Mouse (Mus musculus) CH12.LX (cell line): ENCODE results near the gene Afap1. TPM values are rescaled to one million over a fixed set of nuclear protein-coding genes. Genes with fewer than 3 reads are reported as not detected.
A peak's percentile ranks its signal among the peaks of the same experiment; 100 is the strongest.

Experiments used
- DNase-seq: peaks from one replicate; pipeline ENCODE4 v3.0.0-alpha.2; 2013; ENCODE audit errors: extremely low read depth
- H3K27ac ChIP-seq: 2 replicates; pipeline ENCODE4 v1.5.1; 2012; ENCODE audit warnings: low read depth, mild to moderate bottlenecking, control low read depth, moderate library complexity; ENCODE audit not compliant: insufficient read depth
- H3K27me3 ChIP-seq: replicated peaks from 2 replicates; pipeline ENCODE3; 2012; ENCODE audit warnings: inconsistent platforms
- H3K36me3 ChIP-seq, 2 experiments: replicated peaks in 1 of 2; 2 replicates each; pipeline versions ENCODE3 to v1.6.1; 2012; ENCODE audit warnings: inconsistent platforms in 1 of 2, low read length in 1 of 2, mild to moderate bottlenecking in 1 of 2, mixed read lengths in 1 of 2, moderate library complexity in 1 of 2; ENCODE audit not compliant: control insufficient read depth in 1 of 2, insufficient read depth in 1 of 2
- H3K4me1 ChIP-seq, 2 experiments: 2 replicates each; pipeline ENCODE4 v1.6.1; 2012; ENCODE audit warnings: inconsistent platforms in 1 of 2, moderate library complexity in 1 of 2; ENCODE audit not compliant: insufficient read depth in 2 of 2, control insufficient read depth in 1 of 2
- H3K4me2 ChIP-seq: 2 replicates; pipeline ENCODE4 v1.6.1; 2012; ENCODE audit warnings: low read depth, mild to moderate bottlenecking, control low read depth; ENCODE audit not compliant: poor library complexity, insufficient read depth, severe bottlenecking
- H3K4me3 ChIP-seq, 3 experiments: fragments of 150-350 bp in 1 of 3; sonication (generic) in 1 of 3; replicated peaks in 1 of 3; 2 replicates each; pipeline versions ENCODE3 to v1.5.1; 2011 to 2012; ENCODE audit warnings: low read depth in 2 of 3, low read length in 2 of 3, mild to moderate bottlenecking in 2 of 3, moderate library complexity in 2 of 3, control low read depth in 1 of 3, improper control_type of control experiment in 1 of 3, inconsistent platforms in 1 of 3, mixed read lengths in 1 of 3; ENCODE audit not compliant: poor library complexity in 1 of 3
- H3K79me2 ChIP-seq: replicated peaks from 2 replicates; pipeline ENCODE4 v1.6.1; 2012; ENCODE audit warnings: mild to moderate bottlenecking, moderate library complexity; ENCODE audit not compliant: control insufficient read depth, poor library complexity, insufficient read depth, severe bottlenecking; ENCODE audit errors: extremely low read depth
- H3K9ac ChIP-seq: 2 replicates; pipeline ENCODE4 v1.6.1; 2012; ENCODE audit warnings: low read depth, mild to moderate bottlenecking, control low read depth, moderate library complexity; ENCODE audit not compliant: insufficient read depth
- H3K9me3 ChIP-seq: replicated peaks from 2 replicates; pipeline ENCODE3; 2012; ENCODE audit warnings: low read length, inconsistent platforms, mixed read lengths
- CTCF ChIP-seq, 2 experiments: IDR thresholded peaks in 1 of 2; conservative IDR thresholded peaks in 1 of 2; 2 replicates each; pipeline ENCODE4 v1.5.1; 2011 to 2012; ENCODE audit warnings: low read depth in 2 of 2, low read length in 2 of 2, improper control_type of control experiment in 1 of 2, inconsistent platforms in 1 of 2, mild to moderate bottlenecking in 1 of 2, moderate library complexity in 1 of 2
- E2F4 ChIP-seq: IDR thresholded peaks from 2 replicates; pipeline ENCODE4 v1.6.1; 2011; ENCODE audit warnings: low read depth, low read length, improper control_type of control experiment; ENCODE audit not compliant: insufficient replicate concordance
- ELF1 ChIP-seq: IDR thresholded peaks from 2 replicates; pipeline ENCODE4 v1.6.1; 2014; ENCODE audit warnings: low read depth, mild to moderate bottlenecking, inconsistent platforms, low read length, improper control_type of control experiment
- ETS1 ChIP-seq: conservative IDR thresholded peaks from 2 replicates; pipeline ENCODE4 v1.6.1; 2012; ENCODE audit warnings: low read depth, mild to moderate bottlenecking, inconsistent platforms, low read length, improper control_type of control experiment, moderate library complexity
- GABPA ChIP-seq: IDR thresholded peaks from 2 replicates; pipeline ENCODE4 v1.6.1; 2012; ENCODE audit warnings: low read depth, low read length, improper control_type of control experiment, inconsistent platforms; ENCODE audit not compliant: insufficient replicate concordance
- IRF4 ChIP-seq: IDR thresholded peaks from 2 replicates; pipeline ENCODE4 v1.6.1; 2014; ENCODE audit warnings: low read depth, mild to moderate bottlenecking, inconsistent platforms, low read length, improper control_type of control experiment
- JUN ChIP-seq: IDR thresholded peaks from 2 replicates; pipeline ENCODE4 v1.6.1; 2011; ENCODE audit warnings: low read depth, mild to moderate bottlenecking, low read length, improper control_type of control experiment, moderate library complexity; ENCODE audit not compliant: insufficient read depth
- KAT2A ChIP-seq: IDR thresholded peaks from 2 replicates; pipeline ENCODE4 v1.6.1; 2012; ENCODE audit warnings: low read length, improper control_type of control experiment, inconsistent platforms; ENCODE audit not compliant: insufficient replicate concordance
- MAX ChIP-seq: IDR thresholded peaks from 2 replicates; pipeline ENCODE4 v1.6.1; 2011; ENCODE audit warnings: low read length, improper control_type of control experiment
- MAZ ChIP-seq: IDR thresholded peaks from 2 replicates; pipeline ENCODE4 v1.6.1; 2012; ENCODE audit warnings: low read depth, mild to moderate bottlenecking, inconsistent platforms, low read length, improper control_type of control experiment, moderate library complexity
- MYC ChIP-seq: IDR thresholded peaks from 2 replicates; pipeline ENCODE4 v1.6.1; 2011; ENCODE audit warnings: low read depth, mild to moderate bottlenecking, improper control_type of control experiment, low read length
- PAX5 ChIP-seq: IDR thresholded peaks from 2 replicates; pipeline ENCODE4 v1.6.1; 2012; ENCODE audit warnings: low read length, inconsistent platforms, mixed read lengths
- SIN3A ChIP-seq: IDR thresholded peaks from 2 replicates; pipeline ENCODE4 v1.6.1; 2012; ENCODE audit warnings: low read length, improper control_type of control experiment, inconsistent platforms
- SMC3 ChIP-seq: IDR thresholded peaks from 2 replicates; pipeline ENCODE4 v1.6.1; 2011; ENCODE audit warnings: low read depth, low read length, improper control_type of control experiment
- TBP ChIP-seq: conservative IDR thresholded peaks from 2 replicates; pipeline ENCODE4 v1.6.1; 2011; ENCODE audit warnings: low read depth, low read length, improper control_type of control experiment
- USF2 ChIP-seq: conservative IDR thresholded peaks from 2 replicates; pipeline ENCODE4 v1.6.1; 2011; ENCODE audit warnings: low read depth, low read length, improper control_type of control experiment
- ZC3H11A ChIP-seq: IDR thresholded peaks from 2 replicates; pipeline ENCODE4 v1.6.1; 2012; ENCODE audit warnings: low read depth, mild to moderate bottlenecking, inconsistent platforms, low read length, improper control_type of control experiment
- ZKSCAN1 ChIP-seq: IDR thresholded peaks from 2 replicates; pipeline ENCODE4 v1.6.1; 2012; ENCODE audit warnings: low read depth, inconsistent platforms, low read length, improper control_type of control experiment, borderline replicate concordance
- ZMIZ1 ChIP-seq: IDR thresholded peaks from 2 replicates; pipeline ENCODE4 v1.6.1; 2012; ENCODE audit warnings: low read depth, mild to moderate bottlenecking, inconsistent platforms, low read length, improper control_type of control experiment
- ZNF384 ChIP-seq: IDR thresholded peaks from 2 replicates; pipeline ENCODE4 v1.6.1; 2012; ENCODE audit warnings: low read depth, low read length, improper control_type of control experiment, inconsistent platforms
- dilution Hi-C: fragments of 300-500 bp; cut with MboI; formaldehyde crosslinking; loops from 2 replicates; pipeline ENCODE4 v1.14.3; 2020; ENCODE audit warnings: low sequenced_read_pairs; ENCODE audit not compliant: extremely low pct_unique_long_range_greater_than_20kb, extremely low pct_ligation_motif_present
- in situ Hi-C: fragments of 300-500 bp; cut with MboI; formaldehyde crosslinking; loops from 3 replicates; pipeline ENCODE4 v1.14.3; 2019; ENCODE audit warnings: low sequenced_read_pairs, low pct_ligation_motif_present, low pct_unique_long_range_greater_than_20kb, mixed read lengths
- polyA plus RNA-seq: library from polyadenylated mRNA; unstranded; fragments of >175 nt; gene quantifications from 2 replicates; pipeline ENCODE4 v1.2.1, GENCODE M21; 2012; ENCODE audit warnings: low read depth; ENCODE audit not compliant: insufficient read length
- total RNA-seq, 2 experiments: library from RNA; depleted of rRNA; stranded (reverse); fragments of 300-350 nt in 1 of 2; fragments of >200 nt in 1 of 2; gene quantifications; 2 replicates each; pipeline ENCODE4 v1.2.3; 2012 to 2014

Gene Afap1
- total and polyA plus RNA-seq, 3 experiments, result 0.32 to 4.0 (median 0.86) TPM

GRCm38 (mm10) chr5:35958681-35959080 is 65.6 kb downstream of the Afap1 start:
- H3K9ac ChIP-seq, result no peak overlapping the region

GRCm38 (mm10) chr5:35960168-35960567 is 67.0 kb downstream of the Afap1 start:
- no peak for DNase-seq
- Histone ChIP-seq H3K79me2 (no peaks in the 10 kb centered on the region), H3K9me3 (no peaks in the 10 kb centered on the region), H3K36me3 (peaks cover 0 to 20% of the 10 kb centered on the region in 2 experiments), H3K27me3 (no peaks in the 10 kb centered on the region), H3K4me3 (no peak overlapping the region), H3K27ac (no peak overlapping the region), H3K4me2 (no peak overlapping the region), H3K4me1 (peaks cover 9 to 12% of the 10 kb centered on the region in 2 experiments), H3K9ac (no peak overlapping the region)
- in situ Hi-C loops (no loop called here), dilution Hi-C loops (no loop called here)
- no peak for TF ChIP-seq SIN3A
- TF ChIP-seq E2F4, result no peak
- TF ChIP-seq USF2, result no peak
- TF ChIP-seq MAX, result no peak
- no peak for TF ChIP-seq ZC3H11A
- TF ChIP-seq ZNF384, result no peak
- TF ChIP-seq KAT2A, result no peak
- no peak for TF ChIP-seq PAX5
- no peak for TF ChIP-seq ZMIZ1
- no peak for TF ChIP-seq IRF4
- TF ChIP-seq CTCF (conservative IDR thresholded peaks at IDR 0.05 in 1 of 2, IDR thresholded peaks at IDR 0.05 in 1 of 2; ENCODE audit: low read depth in 2 of 2, low read length in 2 of 2), result no peak
- no peak for TF ChIP-seq ZKSCAN1
- TF ChIP-seq JUN, result no peak
- no peak for TF ChIP-seq ELF1
- no peak for TF ChIP-seq MYC
- TF ChIP-seq MAZ, result no peak
- TF ChIP-seq SMC3, result no peak
- no peak for TF ChIP-seq ETS1
- no peak for TF ChIP-seq TBP

More at GRCm38 (mm10) chr5:35958681-35959080, 65.6 kb downstream of the Afap1 start:
- Histone ChIP-seq H3K27ac (no peak overlapping the region), H3K4me2 (no peak overlapping the region), H3K4me3 (no peak overlapping the region), H3K79me2 (no peaks in the 10 kb centered on the region), H3K4me1 (peaks cover 6 to 9% of the 10 kb centered on the region in 2 experiments; a peak in 3 of 4 replicates), H3K9me3 (no peaks in the 10 kb centered on the region), H3K36me3 (peaks cover 0 to 19% of the 10 kb centered on the region in 2 experiments), H3K27me3 (no peaks in the 10 kb centered on the region)
- dilution Hi-C loops (no loop called here), in situ Hi-C loops (no loop called here)
- DNase-seq, result peak; percentile 17
- TF ChIP-seq GABPA, result no peak
- TF ChIP-seq CTCF (conservative IDR thresholded peaks at IDR 0.05 in 1 of 2, IDR thresholded peaks at IDR 0.05 in 1 of 2; ENCODE audit: low read depth in 2 of 2, low read length in 2 of 2), result peak in 1 of 2 experiments; percentile 23; a peak in 2 of 4 replicates
